Mouse (Mus musculus): ENCODE measurements around the gene Snrpa. TPM values are rescaled to one million over a fixed set of nuclear protein-coding genes. Genes with fewer than 3 reads are reported as not detected.

The Snrpa gene
- polyA plus RNA-seq, 1 experiment from 2014 or later = 242 TPM

DNA sequence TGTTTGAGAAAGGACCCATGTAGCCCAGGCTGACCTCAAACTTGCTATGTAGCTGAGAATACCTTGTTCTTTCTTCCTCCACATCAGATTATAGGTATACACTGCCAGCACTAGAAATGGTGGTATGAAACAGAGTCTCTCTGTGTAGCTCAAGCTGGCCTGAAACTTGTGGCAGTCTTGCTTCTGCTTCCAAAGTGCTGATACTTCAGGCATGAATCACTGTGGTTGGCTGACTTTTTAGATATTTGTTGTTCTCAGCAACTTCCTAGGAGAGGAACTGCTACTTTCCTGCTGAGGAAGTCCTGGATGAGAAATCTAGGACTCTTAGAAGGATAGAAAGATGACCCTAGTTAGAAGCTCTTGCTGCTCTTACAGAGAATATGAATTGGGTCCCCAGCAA is 2.3 kb upstream of the Snrpa start:
- no peak overlapping the region for H3K4me3 ChIP-seq (replicated peaks)
- peaks cover 18% of the 10 kb centered on the region for H3K4me1 ChIP-seq
- no peaks in the 10 kb centered on the region for H3K9me3 ChIP-seq (replicated peaks)
- no peak for ATAC-seq (ENCODE audit: insufficient number of reproducible peaks, low FRiP score, low TSS enrichment, low read depth)
- H3K9ac ChIP-seq = no peak overlapping the region
- no peak overlapping the region for H3K4me2 ChIP-seq (replicated peaks)
- H3K27me3 ChIP-seq = no peaks in the 10 kb centered on the region
- peaks cover 33% of the 10 kb centered on the region for H3K36me3 ChIP-seq
- H3K27ac ChIP-seq (replicated peaks) = no peak overlapping the region

DNA sequence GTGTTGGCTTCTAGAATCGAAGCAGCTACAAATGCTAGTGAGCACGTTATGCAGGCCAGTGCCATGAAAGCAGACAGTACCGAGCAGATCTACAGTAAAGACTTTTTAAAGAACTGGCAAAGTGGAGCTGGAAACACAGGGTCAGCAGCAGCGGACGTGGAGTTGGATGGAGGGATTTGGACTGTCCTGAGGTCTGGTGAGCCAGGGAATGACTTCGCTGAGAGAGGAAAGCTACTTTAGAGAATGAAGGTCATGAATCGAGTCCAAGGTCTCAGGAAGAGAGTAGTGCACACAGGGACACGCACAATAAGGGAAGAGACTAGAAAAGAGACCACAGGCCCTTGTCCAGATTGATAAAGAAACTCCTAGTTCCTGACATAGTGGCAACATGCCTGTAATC is 1.6 kb upstream of the Snrpa start:
- H3K36me3 ChIP-seq = peaks cover 33% of the 10 kb centered on the region
- ATAC-seq (ENCODE audit: insufficient number of reproducible peaks, low FRiP score, low TSS enrichment, low read depth) = no peak
- H3K4me1 ChIP-seq = peaks cover 18% of the 10 kb centered on the region
- WGBS = 91% methylated on average over 8 of the region's 8 CpGs
- H3K4me2 ChIP-seq (replicated peaks) = no peak overlapping the region
- no peaks in the 10 kb centered on the region for H3K27me3 ChIP-seq
- H3K9ac ChIP-seq = no peak overlapping the region
- no peaks in the 10 kb centered on the region for H3K9me3 ChIP-seq (replicated peaks)
- H3K27ac ChIP-seq (replicated peaks) = no peak overlapping the region
- H3K4me3 ChIP-seq (replicated peaks) = no peak overlapping the region

DNA sequence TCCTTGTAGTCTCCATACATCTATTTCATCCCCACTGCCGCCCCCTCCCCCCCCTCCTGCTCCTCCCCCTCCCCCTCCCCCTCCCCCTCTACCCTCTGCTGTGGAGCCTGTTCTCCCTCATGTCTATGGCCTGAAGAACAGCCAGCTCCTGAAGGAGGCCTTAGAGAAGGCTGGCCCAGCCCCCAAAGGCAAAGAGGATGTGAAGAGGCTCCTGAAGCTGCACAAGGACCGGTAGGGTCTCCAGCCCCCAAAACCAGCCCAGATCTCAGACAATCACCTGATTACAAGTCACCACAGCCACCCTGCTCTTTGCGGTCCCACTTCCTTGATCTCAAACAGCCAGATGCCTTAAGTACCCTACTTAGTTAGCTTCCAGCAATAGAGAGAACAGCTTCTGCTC is 1.1 kb upstream of the Snrpa start:
- Histone ChIP-seq H3K4me1 (peaks cover 18% of the 10 kb centered on the region), H3K9me3 (replicated peaks) (no peaks in the 10 kb centered on the region), H3K36me3 (peaks cover 36% of the 10 kb centered on the region), H3K4me2 (replicated peaks) (no peak overlapping the region), H3K27ac (replicated peaks) (no peak overlapping the region), H3K4me3 (replicated peaks) (no peak overlapping the region), H3K27me3 (no peaks in the 10 kb centered on the region), H3K9ac (no peak overlapping the region)
- WGBS = 86% methylated on average over 3 of the region's 3 CpGs
- no peak for ATAC-seq (ENCODE audit: insufficient number of reproducible peaks, low FRiP score, low TSS enrichment, low read depth)

DNA sequence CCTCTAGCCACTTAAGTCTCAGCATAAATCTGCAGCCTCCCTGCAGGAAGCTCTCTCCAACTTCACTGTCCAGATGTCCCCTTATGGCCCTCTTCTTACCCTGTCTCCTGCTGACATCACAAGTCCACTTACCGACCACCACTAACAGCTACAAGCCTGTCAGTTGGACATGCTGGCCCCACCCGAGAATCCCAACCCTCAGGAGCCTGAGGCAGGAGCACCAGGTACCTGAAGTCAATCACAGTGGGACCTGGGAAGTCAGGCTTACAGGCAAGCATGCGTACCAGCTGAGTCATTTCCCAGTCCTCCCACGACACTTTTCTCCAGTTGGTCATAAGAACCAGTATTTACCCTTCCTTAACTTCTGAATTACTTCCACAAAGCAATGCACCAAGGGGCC is 2.3 kb downstream of the Snrpa start:
- 85% methylated on average over 4 of the region's 4 CpGs for WGBS
- Histone ChIP-seq H3K9ac (no peak overlapping the region), H3K27me3 (no peaks in the 10 kb centered on the region)

DNA sequence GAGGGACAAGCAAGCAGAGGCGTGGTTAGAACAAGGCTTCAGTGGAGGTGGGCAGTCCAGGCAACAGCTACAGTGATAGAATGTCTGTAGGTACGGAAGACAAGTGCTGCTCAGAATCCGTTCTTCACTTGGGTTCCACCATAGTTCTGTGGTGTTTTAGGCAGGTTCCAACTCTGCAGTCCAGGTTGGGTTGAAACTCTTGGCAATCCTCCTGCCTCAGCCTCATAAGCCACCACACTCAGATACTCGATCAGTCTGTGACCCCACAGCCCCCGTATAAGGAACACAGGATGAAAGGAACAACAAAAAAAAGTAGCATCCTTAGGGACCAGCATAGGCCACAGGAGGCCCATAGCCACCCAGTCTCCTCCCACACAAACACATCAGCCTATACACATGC is 3.6 kb downstream of the Snrpa start:
- no peak for ATAC-seq (ENCODE audit: insufficient number of reproducible peaks, low FRiP score, low TSS enrichment, low read depth)
- no peaks in the 10 kb centered on the region for H3K27me3 ChIP-seq
- no peak overlapping the region for H3K9ac ChIP-seq
- H3K36me3 ChIP-seq = peaks cover 67% of the 10 kb centered on the region
- 94% methylated on average over 5 of the region's 5 CpGs for WGBS
- H3K9me3 ChIP-seq (replicated peaks) = no peaks in the 10 kb centered on the region
- no peak overlapping the region for H3K4me3 ChIP-seq (replicated peaks)
- peaks cover 18% of the 10 kb centered on the region for H3K4me1 ChIP-seq
- H3K4me2 ChIP-seq (replicated peaks) = no peak overlapping the region
- no peak overlapping the region for H3K27ac ChIP-seq (replicated peaks)

More for the DNA sequence above, 2.3 kb downstream of the Snrpa start:
- peaks cover 18% of the 10 kb centered on the region for H3K4me1 ChIP-seq
- no peak for ATAC-seq (ENCODE audit: insufficient number of reproducible peaks, low FRiP score, low TSS enrichment, low read depth)
- H3K27ac ChIP-seq (replicated peaks) = no peak overlapping the region
- H3K4me3 ChIP-seq (replicated peaks) = no peak overlapping the region
- H3K4me2 ChIP-seq (replicated peaks) = no peak overlapping the region
- H3K9me3 ChIP-seq (replicated peaks) = no peaks in the 10 kb centered on the region
- peaks cover 60% of the 10 kb centered on the region for H3K36me3 ChIP-seq

DNA sequence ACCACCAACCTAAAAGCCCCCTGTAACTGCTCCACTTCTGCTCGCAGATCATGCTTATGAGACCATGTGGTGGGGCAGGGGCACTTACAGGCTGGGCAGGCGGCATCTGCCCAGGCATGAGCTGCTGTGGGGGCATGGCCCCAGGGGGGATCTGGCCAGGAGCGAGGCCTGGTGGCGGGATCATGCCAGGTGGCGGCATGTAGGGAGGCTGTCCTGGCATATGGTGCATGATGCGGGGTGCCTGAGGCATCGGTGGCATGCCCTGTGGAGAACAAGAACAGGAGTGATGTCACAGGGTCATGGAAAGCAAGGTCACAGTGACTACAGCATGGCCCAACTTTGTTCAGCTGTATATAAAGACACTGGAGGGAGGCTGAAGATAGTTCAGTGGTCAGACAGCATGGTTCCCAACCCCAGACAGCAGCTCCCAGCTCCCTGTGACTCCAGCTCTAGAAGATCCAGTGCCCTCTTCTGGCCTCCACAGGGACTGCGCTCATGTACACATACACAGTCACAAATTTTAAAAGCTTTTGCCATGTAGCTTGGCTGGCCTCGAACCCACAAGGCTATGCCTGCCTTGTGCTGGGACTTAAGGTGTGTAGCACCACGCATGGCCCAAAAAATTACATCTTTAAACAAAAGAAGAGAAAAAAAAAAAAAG is 6.7 kb downstream of the Snrpa start:
- Histone ChIP-seq H3K4me3 (replicated peaks) (no peak overlapping the region), H3K27me3 (no peaks in the 10 kb centered on the region), H3K9me3 (replicated peaks) (no peaks in the 10 kb centered on the region), H3K4me1 (peaks cover 6% of the 10 kb centered on the region), H3K27ac (replicated peaks) (no peak overlapping the region), H3K36me3 (peaks cover 95% of the 10 kb centered on the region), H3K4me2 (replicated peaks) (no peak overlapping the region), H3K9ac (no peak overlapping the region)
- ATAC-seq (ENCODE audit: insufficient number of reproducible peaks, low FRiP score, low TSS enrichment, low read depth) = no peak
- WGBS = 95% methylated on average over 10 of the region's 10 CpGs

DNA sequence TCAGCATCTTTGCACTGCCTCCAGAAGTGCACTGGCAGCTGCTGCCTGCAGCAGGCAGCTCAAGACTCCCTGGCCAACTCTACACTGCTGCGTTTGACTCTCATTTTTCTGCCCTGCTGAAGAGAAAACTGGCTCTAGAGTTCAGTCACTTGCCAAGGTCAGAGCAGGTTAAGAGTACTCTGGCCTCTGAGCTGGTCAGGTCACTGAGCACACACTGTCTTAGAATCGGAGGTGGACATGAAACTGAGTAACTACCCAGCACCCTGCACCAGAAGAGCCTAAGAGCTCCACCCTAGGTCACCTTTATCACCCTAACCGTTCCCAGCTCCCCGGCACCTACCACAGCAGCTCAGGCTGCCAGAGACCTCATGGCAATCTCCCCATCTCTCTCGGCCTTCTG is 10.1 kb downstream of the Snrpa start:
- ATAC-seq (ENCODE audit: insufficient number of reproducible peaks, low FRiP score, low TSS enrichment, low read depth) = no peak
- Histone ChIP-seq H3K4me1 (no peaks in the 10 kb centered on the region), H3K9ac (no peak overlapping the region), H3K9me3 (replicated peaks) (no peaks in the 10 kb centered on the region), H3K36me3 (peaks cover 76% of the 10 kb centered on the region), H3K27ac (replicated peaks) (no peak overlapping the region), H3K27me3 (no peaks in the 10 kb centered on the region), H3K4me3 (replicated peaks) (no peak overlapping the region), H3K4me2 (replicated peaks) (no peak overlapping the region)
- 90% methylated on average over 5 of the region's 5 CpGs for WGBS

DNA sequence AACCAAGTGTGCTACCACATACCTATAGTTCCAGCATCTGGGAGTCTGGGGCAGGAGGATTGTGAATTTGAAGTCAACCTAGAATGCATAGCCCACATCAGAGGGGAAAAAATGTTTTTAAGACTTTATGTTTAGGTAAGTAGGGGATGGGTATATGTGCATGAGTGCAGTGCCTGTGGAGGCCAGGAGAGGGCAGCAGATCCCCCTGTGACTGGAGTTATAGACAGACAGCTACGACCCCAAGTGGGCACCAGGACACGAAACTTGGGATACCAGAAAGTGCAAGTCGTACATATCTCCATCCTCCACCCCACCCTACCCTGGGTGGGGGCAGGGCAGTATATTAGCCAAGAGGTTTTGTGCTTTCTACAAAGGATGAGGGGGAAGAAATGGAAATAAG is 11.1 kb downstream of the Snrpa start:
- H3K27me3 ChIP-seq = no peaks in the 10 kb centered on the region
- no peak for ATAC-seq (ENCODE audit: insufficient number of reproducible peaks, low FRiP score, low TSS enrichment, low read depth)
- WGBS = 64% methylated on average over 3 of the region's 3 CpGs

DNA sequence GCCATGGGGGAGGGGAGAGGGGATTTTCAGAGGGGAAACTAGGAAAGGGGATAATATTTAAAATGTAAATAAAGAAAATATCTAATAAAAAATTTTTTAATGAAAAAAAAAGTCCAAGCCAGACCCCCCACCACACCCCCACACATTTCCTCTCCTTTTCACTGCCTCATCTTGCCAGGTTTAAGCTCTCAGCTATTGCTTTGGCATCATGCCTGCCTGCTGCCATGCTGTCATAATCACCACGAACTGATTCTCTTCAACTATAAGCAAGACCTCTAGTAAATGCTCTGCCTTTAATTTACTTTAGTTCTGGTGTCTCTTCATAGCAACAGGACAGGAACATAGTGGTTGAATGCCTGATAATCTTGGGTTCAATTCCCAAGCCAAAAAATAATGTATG is 13.6 kb downstream of the Snrpa start:
- Histone ChIP-seq H3K4me1 (peaks cover 7% of the 10 kb centered on the region), H3K9me3 (replicated peaks) (no peaks in the 10 kb centered on the region), H3K4me2 (replicated peaks) (no peak overlapping the region), H3K27me3 (no peaks in the 10 kb centered on the region), H3K4me3 (replicated peaks) (no peak overlapping the region), H3K27ac (replicated peaks) (no peak overlapping the region), H3K36me3 (peaks cover 41% of the 10 kb centered on the region), H3K9ac (no peak overlapping the region)
- ATAC-seq (ENCODE audit: insufficient number of reproducible peaks, low FRiP score, low TSS enrichment, low read depth) = no peak
- WGBS = 58% methylated on average over 1 of the region's 1 CpGs

More for the DNA sequence above, 11.1 kb downstream of the Snrpa start:
- no peaks in the 10 kb centered on the region for H3K9me3 ChIP-seq (replicated peaks)
- peaks cover 65% of the 10 kb centered on the region for H3K36me3 ChIP-seq
- H3K27ac ChIP-seq (replicated peaks) = no peak overlapping the region
- no peak overlapping the region for H3K4me2 ChIP-seq (replicated peaks)
- H3K9ac ChIP-seq = no peak overlapping the region
- no peak overlapping the region for H3K4me3 ChIP-seq (replicated peaks)
- H3K4me1 ChIP-seq = no peaks in the 10 kb centered on the region

DNA sequence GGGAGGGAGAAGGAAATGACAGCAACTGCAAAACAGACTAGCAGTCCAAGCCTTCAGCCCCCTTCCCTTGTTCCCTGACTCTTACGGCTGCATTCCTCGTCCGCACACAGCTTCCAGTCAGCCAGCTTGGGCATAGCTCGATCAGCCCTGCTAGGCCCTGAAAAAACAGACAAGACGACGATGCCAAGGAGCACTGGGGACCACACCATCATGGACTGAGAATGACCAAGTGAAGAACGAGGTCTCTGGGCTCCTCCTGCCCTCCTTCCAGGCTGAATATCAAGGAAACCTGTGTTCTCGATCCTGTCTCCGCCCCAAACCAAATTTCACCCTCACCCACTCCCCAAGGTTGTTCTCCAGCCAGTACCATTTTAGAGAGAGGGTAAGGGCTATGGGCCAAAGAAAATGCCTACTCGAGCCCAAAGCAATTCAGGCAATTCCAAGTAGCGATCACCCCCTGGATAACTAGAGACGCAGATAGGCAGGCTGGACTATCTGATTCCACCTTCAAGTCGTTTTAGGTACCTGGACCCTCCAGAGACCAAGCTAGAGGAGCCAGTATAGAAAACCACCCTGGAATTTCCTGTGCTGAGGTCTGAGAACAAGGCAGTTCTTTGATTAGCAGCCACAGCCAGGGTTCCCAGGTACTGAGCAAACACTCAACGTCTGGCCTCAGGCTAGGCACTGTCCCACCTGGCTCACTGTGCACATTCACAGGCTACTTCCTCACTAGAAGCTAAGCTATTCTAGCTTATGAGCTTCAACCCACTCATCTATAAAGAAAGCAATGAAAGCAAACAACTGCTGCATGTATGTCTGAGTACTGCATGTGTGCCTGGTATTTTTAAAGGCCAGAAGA is 15.0 kb downstream of the Snrpa start, which contains the start of the genes Gm21983 and Mia:
Gm21983 (minus strand) TSS at position 250 of the 859 bp plus-strand sequence.
Mia (minus strand) TSS at position 321 of the 859 bp plus-strand sequence.
- Histone ChIP-seq H3K27me3 (no peaks in the 10 kb centered on the region), H3K36me3 (peaks cover 27% of the 10 kb centered on the region), H3K27ac (replicated peaks) (peak within 1 kb of the TSS; percentile 80), H3K4me2 (replicated peaks) (peak within 1 kb of the TSS; percentile 57; the same call in 1 of the 2 replicates), H3K9me3 (replicated peaks) (no peaks in the 10 kb centered on the region), H3K4me3 (replicated peaks) (peak within 1 kb of the TSS; percentile 74), H3K9ac (no peak within 1 kb of the TSS), H3K4me1 (peaks cover 7% of the 10 kb centered on the region)
- WGBS = 68% methylated on average over 14 of the region's 14 CpGs
- ATAC-seq (ENCODE audit: insufficient number of reproducible peaks, low FRiP score, low TSS enrichment, low read depth) = no peak

DNA sequence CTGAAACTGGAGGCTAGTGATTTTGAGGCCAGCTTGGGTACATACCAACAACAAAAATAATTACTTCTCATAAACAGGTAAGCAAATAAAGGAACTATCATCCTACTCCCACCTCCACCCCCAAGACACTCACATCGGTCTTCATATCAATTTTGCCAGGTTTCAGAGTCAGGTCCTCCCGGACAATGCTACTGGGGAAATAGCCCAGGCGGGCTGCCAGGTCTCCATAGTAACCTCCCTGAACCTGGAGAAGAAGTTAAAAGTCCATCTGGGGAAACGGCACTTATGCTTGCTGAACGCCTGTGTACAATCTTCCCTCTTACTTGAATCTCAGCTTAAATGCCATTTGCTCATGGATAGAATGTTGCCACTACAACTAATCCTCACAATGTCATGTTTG is 16.0 kb downstream of the Snrpa start:
- H3K27ac ChIP-seq (replicated peaks) = peak overlapping the region; percentile 80
- WGBS = 74% methylated on average over 5 of the region's 5 CpGs
- peak overlapping the region; percentile 57; the same call in 1 of the 2 replicates for H3K4me2 ChIP-seq (replicated peaks)
- no peaks in the 10 kb centered on the region for H3K9me3 ChIP-seq (replicated peaks)
- peak overlapping the region; percentile 74 for H3K4me3 ChIP-seq (replicated peaks)
- no peaks in the 10 kb centered on the region for H3K27me3 ChIP-seq
- peaks cover 20% of the 10 kb centered on the region for H3K36me3 ChIP-seq
- no peak overlapping the region for H3K9ac ChIP-seq
- H3K4me1 ChIP-seq = peaks cover 7% of the 10 kb centered on the region
- ATAC-seq (ENCODE audit: insufficient number of reproducible peaks, low FRiP score, low TSS enrichment, low read depth) = no peak

Data from embryonic facial prominence, embryonic 15.5 days (tissue).